Mouse (Mus musculus): ENCODE results near the gene Kif27.

DNA sequence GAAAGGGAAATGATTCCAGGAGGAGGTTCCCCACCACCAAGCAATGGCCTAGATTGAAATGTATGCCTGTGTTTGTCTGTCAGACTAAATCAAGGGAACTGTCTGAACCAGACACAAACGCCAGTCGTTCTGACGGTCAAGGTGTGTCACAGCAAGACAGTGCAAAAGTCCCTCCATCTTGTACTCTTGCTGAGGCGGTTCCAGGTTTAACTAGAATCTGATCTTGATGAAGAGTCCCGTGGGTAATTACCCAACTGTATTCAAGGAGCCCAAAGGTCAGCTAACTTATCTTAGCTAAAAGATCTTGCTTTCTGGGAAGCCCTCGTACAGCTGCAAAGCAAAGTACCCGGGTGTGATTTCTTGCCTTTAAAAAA lies 26.6 kb upstream of the Kif27 start:
- TF ChIP-seq CTCF (IDR thresholded peaks at IDR 0.05) (no peak), EP300 (IDR thresholded peaks at IDR 0.05) (no peak)
